Mouse (Mus musculus) brown adipose tissue, adult 24 weeks (tissue): ENCODE measurements around the gene Tnfsf15. TPM values are rescaled to one million over a fixed set of nuclear protein-coding genes. Genes with fewer than 3 reads are reported as not detected.

Experiments used
- H3K27ac ChIP-seq: fragments of 200-500 bp; replicated peaks from 2 replicates; pipeline ENCODE4 v1.5.1; 2012; ENCODE audit warnings: low read depth, mild to moderate bottlenecking, low read length
- H3K4me1 ChIP-seq: fragments of 200-500 bp; 2 replicates; pipeline ENCODE4 v1.6.1; 2012; ENCODE audit warnings: low read length, mixed read lengths; ENCODE audit not compliant: control insufficient read depth, insufficient read depth, insufficient read length
- H3K4me3 ChIP-seq: fragments of 200-500 bp; 2 replicates; pipeline ENCODE4 v1.5.1; 2012; ENCODE audit warnings: low read depth, mild to moderate bottlenecking, low read length, moderate library complexity; ENCODE audit not compliant: insufficient read depth
- polyA plus RNA-seq: library from polyadenylated mRNA; stranded (reverse); fragments of >200 nt; gene quantifications from 2 replicates; pipeline ENCODE4 v1.2.4, GENCODE M21; 2012; ENCODE audit not compliant: missing spikeins, insufficient read depth, insufficient read length

Gene Tnfsf15
- polyA plus RNA-seq, 1 experiment: not detected

GRCm38 (mm10) chr4:63753855-63754254 lies 8.9 kb upstream of the Tnfsf15 start:
- Histone ChIP-seq H3K27ac (no peak overlapping the region), H3K4me3 (no peak overlapping the region), H3K4me1 (no peaks in the 10 kb centered on the region)

- Histone ChIP-seq H3K4me3 (no peak overlapping the region), H3K27ac (no peak overlapping the region), H3K4me1 (no peaks in the 10 kb centered on the region)
Observed at GRCm38 (mm10) chr4:63752687-63753523, 8.0 kb upstream of the Tnfsf15 start.

GRCm38 (mm10) chr4:63748061-63748730 lies 3.3 kb upstream of the Tnfsf15 start:
- H3K27ac ChIP-seq: no peak overlapping the region
- H3K4me3 ChIP-seq: no peak overlapping the region
- no peaks in the 10 kb centered on the region for H3K4me1 ChIP-seq

GRCm38 (mm10) chr4:63745271-63745670 lies 358 bp upstream of the Tnfsf15 start:
- Histone ChIP-seq H3K4me1 (no peaks in the 10 kb centered on the region), H3K27ac (no peak overlapping the region), H3K4me3 (no peak overlapping the region)

- Histone ChIP-seq H3K27ac (no peak overlapping the region), H3K4me1 (no peaks in the 10 kb centered on the region; the same call in 1 of the 2 replicates), H3K4me3 (no peak overlapping the region)
Observed at GRCm38 (mm10) chr4:63743660-63744059, 1.3 kb downstream of the Tnfsf15 start.

GRCm38 (mm10) chr4:63742763-63743371 lies 2.0 kb downstream of the Tnfsf15 start:
- H3K4me1 ChIP-seq: no peaks in the 10 kb centered on the region; the same call in 1 of the 2 replicates
- no peak overlapping the region for H3K4me3 ChIP-seq
- H3K27ac ChIP-seq: no peak overlapping the region

- H3K4me3 ChIP-seq: no peak overlapping the region
- H3K27ac ChIP-seq: no peak overlapping the region
- no peaks in the 10 kb centered on the region; the same call in 1 of the 2 replicates for H3K4me1 ChIP-seq
Observed at GRCm38 (mm10) chr4:63742101-63742500, 2.8 kb downstream of the Tnfsf15 start.

GRCm38 (mm10) chr4:63740761-63741160 lies 4.2 kb downstream of the Tnfsf15 start:
- Histone ChIP-seq H3K27ac (no peak overlapping the region), H3K4me3 (no peak overlapping the region), H3K4me1 (no peaks in the 10 kb centered on the region; the same call in 1 of the 2 replicates)

- Histone ChIP-seq H3K4me1 (no peaks in the 10 kb centered on the region; the same call in 1 of the 2 replicates), H3K4me3 (no peak overlapping the region), H3K27ac (no peak overlapping the region)
Observed at GRCm38 (mm10) chr4:63740001-63740400, 4.9 kb downstream of the Tnfsf15 start.

GRCm38 (mm10) chr4:63739524-63739923 lies 5.4 kb downstream of the Tnfsf15 start:
- no peaks in the 10 kb centered on the region; the same call in 1 of the 2 replicates for H3K4me1 ChIP-seq
- no peak overlapping the region for H3K27ac ChIP-seq
- H3K4me3 ChIP-seq: no peak overlapping the region

- H3K27ac ChIP-seq: no peak overlapping the region
Observed at GRCm38 (mm10) chr4:63738364-63738997, 6.4 kb downstream of the Tnfsf15 start.

GRCm38 (mm10) chr4:63731299-63731698 lies 13.6 kb downstream of the Tnfsf15 start:
- H3K4me1 ChIP-seq: no peaks in the 10 kb centered on the region
- H3K4me3 ChIP-seq: no peak overlapping the region
- no peak overlapping the region for H3K27ac ChIP-seq

More at GRCm38 (mm10) chr4:63738364-63738997, 6.4 kb downstream of the Tnfsf15 start:
- Histone ChIP-seq H3K4me1 (no peaks in the 10 kb centered on the region; the same call in 1 of the 2 replicates), H3K4me3 (no peak overlapping the region)

GRCm38 (mm10) chr4:63726727-63727126 lies 18.2 kb downstream of the Tnfsf15 start:
- H3K4me1 ChIP-seq: no peaks in the 10 kb centered on the region
- no peak overlapping the region for H3K4me3 ChIP-seq
- H3K27ac ChIP-seq: no peak overlapping the region

GRCm38 (mm10) chr4:63725981-63726380 lies 18.9 kb downstream of the Tnfsf15 start:
- Histone ChIP-seq H3K4me1 (no peaks in the 10 kb centered on the region), H3K4me3 (no peak overlapping the region), H3K27ac (peak overlapping the region; percentile 50; the same call in 1 of the 2 replicates)
